Mouse (Mus musculus) MEL (cell line): ENCODE measurements at regions not wholly inside any gene's neighbourhood (a gene's known extent, or its start where the extent isn't known, plus 50 kb on each side); places are given as distances from the start of the nearest gene placed in this dataset.

Source experiments
- DNase-seq: peaks from one replicate; pipeline ENCODE4 v3.0.0; 2011; ENCODE audit warnings: low read depth, low spot score
- H3K27ac ChIP-seq: 2 replicates; pipeline ENCODE4 v1.5.1; 2012; ENCODE audit warnings: low read depth, mild to moderate bottlenecking, control low read depth, low read length, moderate library complexity; ENCODE audit not compliant: control insufficient read depth
- H3K27me3 ChIP-seq, 2 experiments: fragments of 150-350 bp in 1 of 2; sonication (generic) in 1 of 2; 2 replicates each; pipeline ENCODE4 v1.6.1; 2012; ENCODE audit warnings: low read length in 2 of 2, mild to moderate bottlenecking in 2 of 2, improper control_type of control experiment in 1 of 2, moderate library complexity in 1 of 2; ENCODE audit not compliant: insufficient read depth in 2 of 2, control insufficient read depth in 1 of 2
- H3K36me3 ChIP-seq, 2 experiments: 2 replicates each; pipeline ENCODE4 v1.6.1; 2012 to 2014; ENCODE audit warnings: low read length in 2 of 2, improper control_type of control experiment in 1 of 2, inconsistent platforms in 1 of 2, mild to moderate bottlenecking in 1 of 2; ENCODE audit not compliant: insufficient read depth in 2 of 2, control insufficient read depth in 1 of 2
- H3K4me1 ChIP-seq, 2 experiments: fragments of 150-350 bp in 1 of 2; sonication (generic) in 1 of 2; 2 replicates each; pipeline ENCODE4 v1.6.1; 2012; ENCODE audit warnings: low read length in 2 of 2, improper control_type of control experiment in 1 of 2, mild to moderate bottlenecking in 1 of 2; ENCODE audit not compliant: insufficient read depth in 2 of 2, control insufficient read depth in 1 of 2
- H3K4me3 ChIP-seq, 2 experiments: fragments of 150-350 bp in 1 of 2; sonication (generic) in 1 of 2; 2 replicates each; pipeline ENCODE4 v1.5.1; 2012; ENCODE audit warnings: low read depth in 2 of 2, low read length in 2 of 2, mild to moderate bottlenecking in 2 of 2, moderate library complexity in 2 of 2, control low read depth in 1 of 2, improper control_type of control experiment in 1 of 2; ENCODE audit not compliant: control insufficient read depth in 1 of 2, insufficient read depth in 1 of 2
- H3K79me2 ChIP-seq: 2 replicates; pipeline ENCODE4 v1.6.1; 2012; ENCODE audit warnings: mild to moderate bottlenecking, low read length, moderate library complexity; ENCODE audit not compliant: control insufficient read depth, poor library complexity, insufficient read depth
- H3K9ac ChIP-seq: 2 replicates; pipeline ENCODE4 v1.6.1; 2012; ENCODE audit warnings: low read depth, mild to moderate bottlenecking, control low read depth, low read length, moderate library complexity; ENCODE audit not compliant: control insufficient read depth, poor library complexity, severe bottlenecking
- H3K9me3 ChIP-seq: fragments of 150-350 bp; sonication (generic); replicated peaks from 2 replicates; pipeline ENCODE4 v1.6.1; 2012; ENCODE audit warnings: mild to moderate bottlenecking, low read length, improper control_type of control experiment, moderate library complexity; ENCODE audit not compliant: insufficient read depth
- CHD1 ChIP-seq: IDR thresholded peaks from 2 replicates; pipeline ENCODE4 v1.6.1; 2012; ENCODE audit warnings: low read depth, mild to moderate bottlenecking, inconsistent platforms, low read length, improper control_type of control experiment
- ELF1 ChIP-seq: IDR thresholded peaks from 2 replicates; pipeline ENCODE4 v1.6.1; 2014; ENCODE audit warnings: low read depth, mild to moderate bottlenecking, inconsistent platforms, low read length, improper control_type of control experiment, moderate library complexity
- EP300 ChIP-seq, 2 experiments: IDR thresholded peaks; 2 replicates each; pipeline ENCODE4 v1.6.1; 2011; ENCODE audit warnings: improper control_type of control experiment in 2 of 2, low read length in 2 of 2, low read depth in 1 of 2, mild to moderate bottlenecking in 1 of 2
- GABPA ChIP-seq: IDR thresholded peaks from 2 replicates; pipeline ENCODE4 v1.6.1; 2012; ENCODE audit warnings: low read depth, mild to moderate bottlenecking, inconsistent platforms, low read length, improper control_type of control experiment, moderate library complexity
- GATA1 ChIP-seq: IDR thresholded peaks from 2 replicates; pipeline ENCODE4 v1.6.1; 2011; ENCODE audit warnings: low read depth, low read length, improper control_type of control experiment
- MAFK ChIP-seq: IDR thresholded peaks from 2 replicates; pipeline ENCODE4 v1.6.1; 2011; ENCODE audit warnings: low read depth, mild to moderate bottlenecking, low read length, improper control_type of control experiment, borderline replicate concordance
- MAX ChIP-seq: IDR thresholded peaks from 2 replicates; pipeline ENCODE4 v1.6.1; 2011; ENCODE audit warnings: low read length, improper control_type of control experiment
- MAZ ChIP-seq: IDR thresholded peaks from 2 replicates; pipeline ENCODE4 v1.6.1; 2012; ENCODE audit warnings: low read depth, mild to moderate bottlenecking, inconsistent platforms, low read length, improper control_type of control experiment
- MXI1 ChIP-seq: IDR thresholded peaks from 2 replicates; pipeline ENCODE4 v1.6.1; 2011; ENCODE audit warnings: mild to moderate bottlenecking, low read depth, low read length, improper control_type of control experiment
- MYB ChIP-seq: IDR thresholded peaks from 2 replicates; pipeline ENCODE4 v1.6.1; 2011; ENCODE audit warnings: mild to moderate bottlenecking, low read depth, low read length, improper control_type of control experiment
- MYC ChIP-seq: IDR thresholded peaks from 2 replicates; pipeline ENCODE4 v1.6.1; 2011; ENCODE audit warnings: low read depth, mild to moderate bottlenecking, low read length, improper control_type of control experiment, moderate library complexity
- POLR2A ChIP-seq, 2 experiments: IDR thresholded peaks; 2 replicates each; pipeline ENCODE4 v1.6.1; 2011 to 2012; ENCODE audit warnings: low read length in 2 of 2, mild to moderate bottlenecking in 2 of 2, control low read depth in 1 of 2, improper control_type of control experiment in 1 of 2, low read depth in 1 of 2, moderate library complexity in 1 of 2; ENCODE audit not compliant: control insufficient read depth in 1 of 2, insufficient read depth in 1 of 2, poor library complexity in 1 of 2
- POLR2AphosphoS2 ChIP-seq: IDR thresholded peaks from 2 replicates; pipeline ENCODE4 v1.6.1; 2011; ENCODE audit warnings: low read length, improper control_type of control experiment
- POLR2AphosphoS5 ChIP-seq: IDR thresholded peaks from 2 replicates; pipeline ENCODE4 v1.6.1; 2012; ENCODE audit warnings: low read depth, borderline replicate concordance, mild to moderate bottlenecking, inconsistent platforms, low read length, moderate library complexity, mixed read lengths
- RAD21 ChIP-seq: IDR thresholded peaks from 2 replicates; pipeline ENCODE4 v1.6.1; 2011; ENCODE audit warnings: mild to moderate bottlenecking, low read depth, low read length, improper control_type of control experiment
- SMC3 ChIP-seq: IDR thresholded peaks from 2 replicates; pipeline ENCODE4 v1.6.1; 2011; ENCODE audit warnings: low read depth, low read length, improper control_type of control experiment
- TAL1 ChIP-seq: IDR thresholded peaks from 2 replicates; pipeline ENCODE4 v1.6.1; 2012; ENCODE audit warnings: mild to moderate bottlenecking, inconsistent platforms, low read length, moderate library complexity, mixed read lengths
- TBP ChIP-seq: IDR thresholded peaks from 2 replicates; pipeline ENCODE4 v1.8.0; 2011; ENCODE audit warnings: low read depth, low read length, improper control_type of control experiment
- ZNF384 ChIP-seq: IDR thresholded peaks from 2 replicates; pipeline ENCODE4 v1.6.1; 2012; ENCODE audit warnings: low read depth, mild to moderate bottlenecking, inconsistent platforms, low read length, improper control_type of control experiment

DNA sequence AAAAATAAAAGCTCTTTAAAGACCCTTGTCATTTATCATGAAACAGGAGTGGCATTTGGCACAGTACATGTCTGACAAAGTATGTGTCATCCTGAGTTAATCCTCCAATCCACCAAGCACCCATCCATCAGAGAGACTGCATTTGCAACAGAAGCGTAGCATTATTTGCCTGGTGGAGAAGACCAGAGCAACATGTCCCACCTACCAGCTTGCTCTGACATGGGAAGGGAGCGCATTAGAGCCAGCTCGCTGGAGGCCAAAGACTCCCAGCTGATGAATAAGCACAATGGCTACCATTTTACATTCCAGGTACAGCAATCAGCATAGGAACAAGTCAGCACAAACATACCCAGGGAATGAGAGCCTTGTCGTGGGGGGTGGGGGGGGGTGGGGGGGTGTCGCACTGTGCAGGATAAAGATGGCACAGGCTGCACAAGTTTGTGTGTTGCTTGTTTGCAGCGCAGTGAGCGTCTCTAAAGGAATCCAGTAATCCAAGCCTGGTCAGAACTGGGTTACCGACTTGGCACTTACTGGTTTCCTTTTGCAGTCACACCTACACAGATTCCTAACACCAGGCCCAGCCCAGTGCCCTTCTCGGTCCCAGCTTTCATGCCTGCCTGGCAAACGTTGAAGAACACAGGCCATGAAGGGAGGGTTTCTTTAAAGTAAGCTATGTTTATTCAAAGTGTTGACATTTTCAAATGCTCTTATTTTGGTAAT lies 507.8 kb upstream of the Atp11b start:
- no peaks in the 10 kb centered on the region for H3K9me3 ChIP-seq
- no peaks in the 10 kb centered on the region for H3K27me3 ChIP-seq
- no peaks in the 10 kb centered on the region for H3K4me1 ChIP-seq
- H3K9ac ChIP-seq = no peak overlapping the region
- no peaks in the 10 kb centered on the region for H3K36me3 ChIP-seq
- H3K79me2 ChIP-seq = no peaks in the 10 kb centered on the region
- H3K27ac ChIP-seq = no peak overlapping the region
- no peak overlapping the region for H3K4me3 ChIP-seq
- TF ChIP-seq POLR2AphosphoS5 (no peak), POLR2AphosphoS2 (no peak), MAZ (no peak), RAD21 (no peak), ZNF384 (no peak), MYB (no peak), TBP (no peak), GABPA (no peak), TAL1 (no peak)
- TF ChIP-seq, all 39 proteins: peak for 0
- DNase-seq = no peak

DNA sequence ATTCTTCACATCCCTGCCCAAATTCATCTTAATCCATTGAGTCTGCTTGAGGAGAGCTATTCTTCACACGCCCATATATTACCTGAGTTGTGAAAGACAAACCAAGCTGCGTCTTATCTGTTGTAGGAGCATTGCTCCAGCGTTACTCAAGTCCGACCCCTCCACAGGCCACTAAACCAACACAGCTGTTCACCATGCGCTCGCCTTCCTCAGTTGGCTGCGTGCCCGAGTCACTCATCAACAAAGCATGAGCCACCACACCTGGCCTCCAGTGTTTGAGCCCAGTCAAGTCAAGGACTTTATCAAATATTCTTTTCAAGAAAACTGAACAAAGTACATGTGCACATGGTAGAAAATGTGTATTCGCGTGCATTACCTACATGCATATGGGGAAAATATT lies 504.7 kb upstream of the Atp11b start:
- Histone ChIP-seq H3K27me3 (no peaks in the 10 kb centered on the region), H3K4me3 (no peak overlapping the region), H3K9me3 (no peaks in the 10 kb centered on the region), H3K9ac (no peak overlapping the region), H3K36me3 (no peaks in the 10 kb centered on the region), H3K79me2 (no peaks in the 10 kb centered on the region), H3K27ac (no peak overlapping the region), H3K4me1 (no peaks in the 10 kb centered on the region)
- no peak for TF ChIP-seq EP300 (IDR thresholded peaks at IDR 0.05; ENCODE audit: low read depth in 1 of 2, low read length in 2 of 2)
- no peak for TF ChIP-seq GABPA
- TF ChIP-seq MYC = no peak
- TF ChIP-seq MAZ = no peak
- TF ChIP-seq MAX = no peak
- no peak for TF ChIP-seq ZNF384
- TF ChIP-seq POLR2A (IDR thresholded peaks at IDR 0.05; ENCODE audit: control insufficient read depth in 1 of 2, insufficient read depth in 1 of 2, low read depth in 1 of 2, low read length in 2 of 2, poor library complexity in 1 of 2) = no peak
- TF ChIP-seq MXI1 = no peak
- no peak for TF ChIP-seq GATA1
- no peak for TF ChIP-seq MYB
- no peak for TF ChIP-seq CHD1
- TF ChIP-seq MAFK = no peak
- no peak for TF ChIP-seq POLR2AphosphoS2
- no peak for TF ChIP-seq ELF1
- no peak for TF ChIP-seq SMC3
- no peak for DNase-seq
